Mouse (Mus musculus): ENCODE results near the gene Slc6a1. TPM values are rescaled to one million over a fixed set of nuclear protein-coding genes. Genes with fewer than 3 reads are reported as not detected.
"Not testable (repeated sequence)": the region's sequence is repeated elsewhere in the genome, so short reads cannot be mapped to it uniquely, and the experiment has no call there.

Slc6a1 gene
- polyA plus RNA-seq, 1 experiment from 2014 or later, result 0.03 TPM

DNA sequence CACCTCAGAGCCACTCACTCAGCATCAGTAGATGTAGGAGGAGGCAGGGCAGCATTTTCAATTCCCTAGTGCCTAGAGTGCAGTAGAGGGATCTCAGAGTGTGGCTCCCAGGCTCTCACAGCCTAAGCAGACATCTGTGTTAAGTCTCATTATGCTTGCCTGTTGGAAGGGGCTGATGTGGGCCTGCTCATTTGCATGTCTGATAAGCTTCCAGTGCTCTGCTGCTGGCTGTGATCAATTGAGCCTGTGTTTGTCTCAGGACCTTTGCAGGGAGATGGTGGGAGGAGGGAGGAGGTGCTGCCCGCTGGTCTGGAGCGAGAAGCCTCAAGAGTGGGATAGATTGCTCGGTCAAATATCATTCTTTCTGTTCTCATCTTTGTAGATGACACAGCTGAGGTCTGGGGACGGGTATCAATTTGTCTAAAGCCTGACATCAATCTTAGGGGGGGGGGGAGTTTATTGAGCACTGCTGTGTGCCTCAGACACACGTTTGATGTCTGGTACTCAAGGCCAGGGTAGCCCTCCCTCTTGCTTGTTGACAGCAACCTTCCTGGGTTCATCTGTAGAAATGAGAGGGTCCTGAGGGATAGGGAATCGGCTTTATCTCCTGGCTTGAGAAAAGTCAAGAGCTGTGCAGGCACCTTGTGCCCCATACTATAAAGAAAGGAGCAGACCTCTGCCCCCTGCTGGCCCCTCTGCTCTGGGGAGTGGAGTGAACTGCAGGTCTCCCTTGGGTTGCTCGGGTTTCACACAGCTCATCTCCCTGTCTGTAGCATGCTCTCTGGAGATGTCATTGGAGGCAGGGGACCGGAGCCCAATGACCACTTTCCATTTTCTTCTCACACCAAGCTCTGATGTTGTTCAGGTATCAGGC, 47.4 kb downstream of the Slc6a1 start:
- no peak for ATAC-seq (ENCODE audit: insufficient number of reproducible peaks, low FRiP score, low TSS enrichment, low read depth)

DNA sequence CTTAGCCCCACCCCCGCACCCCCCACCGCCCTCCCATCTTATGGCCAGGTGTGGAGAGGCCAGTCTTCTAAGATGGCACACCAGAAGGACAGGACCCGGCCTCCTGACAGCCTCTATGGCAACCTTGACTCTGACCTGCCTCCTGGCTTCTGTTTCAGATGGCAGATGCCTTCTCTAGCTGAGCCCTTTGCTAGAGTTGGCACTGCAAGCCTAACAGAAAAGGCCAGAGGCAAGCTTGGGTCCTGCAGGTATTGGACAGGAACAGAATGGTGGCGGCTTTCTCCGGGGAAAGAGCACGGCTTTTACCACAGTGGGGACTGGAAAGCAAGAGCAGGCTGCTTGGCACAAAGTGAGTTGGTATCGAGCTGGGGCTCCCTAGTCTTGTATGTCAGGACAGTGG, 49.5 kb downstream of the Slc6a1 start:
- Histone ChIP-seq H3K36me3 (ENCODE audit: control insufficient read depth, insufficient read depth, low read length) (no peaks in the 10 kb centered on the region), H3K4me1 (ENCODE audit: control insufficient read depth, insufficient read depth, low read length) (peaks cover 14% of the 10 kb centered on the region), H3K27ac (replicated peaks; ENCODE audit: low read depth, low read length) (no peak overlapping the region), H3K4me2 (ENCODE audit: low read depth, severe bottlenecking) (no peak overlapping the region), H3K4me3 (ENCODE audit: low read depth, low read length) (no peak overlapping the region), H3K9ac (ENCODE audit: low read length) (no peak overlapping the region), H3K9me3 (ENCODE audit: control insufficient read depth, low read length) (no peaks in the 10 kb centered on the region), H3K27me3 (ENCODE audit: control insufficient read depth, insufficient read depth, low read length) (no peaks in the 10 kb centered on the region)
- 89% methylated on average over 7 of the region's 7 CpGs for WGBS
- DNase-seq (ENCODE audit: low spot score) (no peak), ATAC-seq (ENCODE audit: insufficient number of reproducible peaks, low FRiP score, low TSS enrichment, low read depth) (no peak)

More for the DNA sequence above, 47.4 kb downstream of the Slc6a1 start:
- WGBS, result 33% methylated on average over 8 of the region's 8 CpGs
- no peak for DNase-seq (ENCODE audit: low spot score)
- Histone ChIP-seq H3K36me3 (ENCODE audit: control insufficient read depth, insufficient read depth, low read length) (no peaks in the 10 kb centered on the region), H3K27ac (replicated peaks; ENCODE audit: low read depth, low read length) (no peak overlapping the region), H3K4me3 (ENCODE audit: low read depth, low read length) (no peak overlapping the region), H3K4me1 (ENCODE audit: control insufficient read depth, insufficient read depth, low read length) (no peaks in the 10 kb centered on the region), H3K9me3 (ENCODE audit: control insufficient read depth, low read length) (no peaks in the 10 kb centered on the region), H3K27me3 (ENCODE audit: control insufficient read depth, insufficient read depth, low read length) (no peaks in the 10 kb centered on the region), H3K4me2 (ENCODE audit: low read depth, severe bottlenecking) (no peak overlapping the region), H3K9ac (ENCODE audit: low read length) (no peak overlapping the region)

DNA sequence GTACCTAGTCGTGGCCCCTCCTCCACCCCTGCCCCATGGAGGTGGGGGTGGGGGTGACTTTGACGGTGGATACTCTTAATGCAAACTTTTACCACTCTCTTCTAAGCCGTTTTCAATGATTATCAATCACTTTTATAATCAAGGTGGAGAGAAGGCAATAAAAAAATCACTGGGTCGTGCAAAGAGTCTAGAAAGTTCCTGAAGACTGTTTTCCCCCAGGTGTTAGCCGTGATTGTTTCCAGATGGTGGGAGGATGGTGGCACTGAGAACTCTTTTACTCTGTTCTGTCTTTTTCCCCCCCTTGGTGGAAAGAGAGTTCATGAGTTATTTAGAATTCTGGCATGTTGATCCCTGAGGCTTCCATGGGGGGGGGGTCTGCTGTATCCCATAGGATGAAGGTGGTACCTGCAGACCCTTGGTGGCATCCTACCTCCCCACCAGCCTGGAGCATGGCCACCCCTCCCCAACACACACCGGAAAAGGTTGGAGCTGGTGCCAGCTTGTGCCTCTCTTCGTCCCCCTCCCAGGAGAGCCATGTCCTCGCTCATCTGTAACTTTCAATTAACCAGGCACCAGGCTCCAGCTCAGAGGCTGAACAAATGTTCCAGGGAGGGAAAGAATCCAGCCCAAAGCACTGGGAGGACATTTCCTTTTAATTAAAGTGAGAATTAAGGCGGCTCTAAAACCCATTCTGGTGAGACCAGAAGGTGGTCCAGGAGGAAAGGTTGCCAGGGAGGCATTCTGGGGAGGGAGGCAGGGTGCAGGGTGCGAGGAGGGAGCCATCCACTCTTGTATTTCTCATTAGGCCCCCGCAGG, 53.9 kb downstream of the Slc6a1 start:
- peak; percentile 49; the same call in 1 of the 2 replicates for ATAC-seq (ENCODE audit: insufficient number of reproducible peaks, low FRiP score, low TSS enrichment, low read depth)
- peaks cover 5% of the 10 kb centered on the region; the same call in 1 of the 2 replicates for H3K27me3 ChIP-seq (ENCODE audit: control insufficient read depth, insufficient read depth, low read length)
- DNase-seq (ENCODE audit: low spot score), result peak; percentile 69
- peak overlapping the region; percentile 2; the same call in 1 of the 2 replicates for H3K4me2 ChIP-seq (ENCODE audit: low read depth, severe bottlenecking)
- no peak overlapping the region for H3K27ac ChIP-seq (replicated peaks; ENCODE audit: low read depth, low read length)
- H3K9ac ChIP-seq (ENCODE audit: low read length), result no peak overlapping the region
- peaks cover 18% of the 10 kb centered on the region for H3K4me1 ChIP-seq (ENCODE audit: control insufficient read depth, insufficient read depth, low read length)
- no peaks in the 10 kb centered on the region for H3K9me3 ChIP-seq (ENCODE audit: control insufficient read depth, low read length)
- H3K4me3 ChIP-seq (ENCODE audit: low read depth, low read length), result no peak overlapping the region
- 22% methylated on average over 11 of the region's 11 CpGs for WGBS
- no peaks in the 10 kb centered on the region for H3K36me3 ChIP-seq (ENCODE audit: control insufficient read depth, insufficient read depth, low read length)

DNA sequence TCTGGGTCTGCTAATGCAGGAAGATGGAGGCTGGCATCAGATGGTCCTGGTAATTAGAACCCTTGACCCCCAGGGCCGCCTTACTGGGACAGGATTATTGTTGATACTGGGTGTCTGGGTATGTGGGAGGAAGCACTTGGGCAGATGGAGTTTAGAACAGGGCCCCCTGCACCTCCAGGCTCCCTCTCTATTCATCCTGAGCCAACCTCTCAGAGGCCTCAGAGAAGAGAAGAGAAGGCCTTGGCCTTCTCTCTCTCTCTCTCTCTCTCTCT, 54.4 kb downstream of the Slc6a1 start:
- H3K27ac ChIP-seq (replicated peaks; ENCODE audit: low read depth, low read length), result no peak overlapping the region
- no peak for ATAC-seq (ENCODE audit: insufficient number of reproducible peaks, low FRiP score, low TSS enrichment, low read depth)

DNA sequence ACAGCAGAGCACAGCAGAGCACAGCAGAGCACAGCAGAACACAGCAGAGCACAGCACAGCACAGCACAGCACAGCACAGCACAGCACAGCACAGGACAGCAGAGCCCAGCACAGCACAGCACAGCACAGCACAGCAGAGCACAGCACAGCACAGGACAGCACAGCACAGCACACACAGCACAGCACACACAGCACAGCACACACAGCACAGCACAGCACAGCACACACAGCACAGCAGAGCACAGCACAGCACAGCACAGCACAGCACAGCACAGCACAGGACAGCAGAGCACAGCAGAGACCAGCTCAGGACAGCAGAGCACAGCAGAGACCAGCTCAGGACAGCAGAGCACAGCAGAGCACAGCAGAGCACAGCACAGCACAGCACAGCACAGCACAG, 58.9 kb downstream of the Slc6a1 start:
- H3K4me3 ChIP-seq (ENCODE audit: low read depth, low read length); H3K27ac ChIP-seq (replicated peaks; ENCODE audit: low read depth, low read length); H3K36me3 ChIP-seq (ENCODE audit: control insufficient read depth, insufficient read depth, low read length); H3K27me3 ChIP-seq (ENCODE audit: control insufficient read depth, insufficient read depth, low read length); H3K9ac ChIP-seq (ENCODE audit: low read length); H3K4me2 ChIP-seq (ENCODE audit: low read depth, severe bottlenecking); H3K4me1 ChIP-seq (ENCODE audit: control insufficient read depth, insufficient read depth, low read length); DNase-seq (ENCODE audit: low spot score); ATAC-seq (ENCODE audit: insufficient number of reproducible peaks, low FRiP score, low TSS enrichment, low read depth); H3K9me3 ChIP-seq (ENCODE audit: control insufficient read depth, low read length): not testable (repeated sequence)

More for the DNA sequence above, 54.4 kb downstream of the Slc6a1 start:
- DNase-seq (ENCODE audit: low spot score), result no peak
- peaks cover 5% of the 10 kb centered on the region; the same call in 1 of the 2 replicates for H3K27me3 ChIP-seq (ENCODE audit: control insufficient read depth, insufficient read depth, low read length)
- H3K9ac ChIP-seq (ENCODE audit: low read length), result no peak overlapping the region
- H3K4me3 ChIP-seq (ENCODE audit: low read depth, low read length), result no peak overlapping the region
- no peaks in the 10 kb centered on the region for H3K9me3 ChIP-seq (ENCODE audit: control insufficient read depth, low read length)
- WGBS, result 29% methylated on average over 1 of the region's 1 CpGs
- H3K36me3 ChIP-seq (ENCODE audit: control insufficient read depth, insufficient read depth, low read length), result no peaks in the 10 kb centered on the region
- H3K4me2 ChIP-seq (ENCODE audit: low read depth, severe bottlenecking), result no peak overlapping the region
- peaks cover 18% of the 10 kb centered on the region for H3K4me1 ChIP-seq (ENCODE audit: control insufficient read depth, insufficient read depth, low read length)

DNA sequence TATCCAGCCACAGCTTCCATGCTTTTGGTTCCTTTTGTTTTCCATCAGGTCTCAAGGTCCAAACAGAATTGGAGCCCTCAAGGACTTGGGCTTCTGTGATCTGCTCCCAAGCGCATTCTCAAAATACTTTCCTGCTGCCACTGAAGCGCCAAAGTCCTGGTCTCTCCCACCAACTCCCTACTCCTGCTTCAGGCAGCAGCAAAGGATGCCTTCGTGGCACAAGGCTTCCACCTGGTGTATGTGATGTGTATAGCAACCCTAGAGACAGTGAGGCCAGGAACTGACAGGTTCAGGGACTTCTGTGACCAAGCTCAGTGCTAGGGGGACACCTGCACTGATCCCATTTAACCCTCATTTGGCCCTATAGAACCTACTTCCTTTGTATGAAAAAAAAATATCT, 61.3 kb downstream of the Slc6a1 start:
- no peak for ATAC-seq (ENCODE audit: insufficient number of reproducible peaks, low FRiP score, low TSS enrichment, low read depth)
- 21% methylated on average over 3 of the region's 3 CpGs for WGBS

DNA sequence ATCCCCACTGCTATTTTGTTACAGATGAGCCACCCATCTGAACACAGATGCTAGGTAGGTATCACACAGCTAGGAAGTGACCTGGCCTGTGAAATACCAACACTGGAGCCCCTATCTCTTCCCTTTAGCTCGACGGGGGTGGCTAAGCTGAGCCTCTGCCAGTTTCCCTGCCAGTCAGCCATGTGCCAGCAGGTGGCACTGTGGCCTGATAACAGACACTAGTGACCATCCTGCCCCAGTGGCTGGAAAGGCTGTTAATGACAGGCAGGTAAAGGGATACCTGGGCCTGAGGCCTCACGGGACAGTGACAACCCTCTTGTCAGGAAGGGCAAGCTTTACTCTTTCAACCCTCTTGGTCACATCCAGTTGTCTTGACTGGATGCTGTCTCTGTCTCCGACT, 62.7 kb downstream of the Slc6a1 start:
- no peaks in the 10 kb centered on the region for H3K9me3 ChIP-seq (ENCODE audit: control insufficient read depth, low read length)
- no peak overlapping the region for H3K27ac ChIP-seq (replicated peaks; ENCODE audit: low read depth, low read length)
- H3K4me3 ChIP-seq (ENCODE audit: low read depth, low read length), result no peak overlapping the region
- ATAC-seq (ENCODE audit: insufficient number of reproducible peaks, low FRiP score, low TSS enrichment, low read depth) (no peak), DNase-seq (ENCODE audit: low spot score) (peak; percentile 67)
- 39% methylated on average over 4 of the region's 4 CpGs for WGBS
- no peaks in the 10 kb centered on the region for H3K36me3 ChIP-seq (ENCODE audit: control insufficient read depth, insufficient read depth, low read length)
- no peaks in the 10 kb centered on the region for H3K27me3 ChIP-seq (ENCODE audit: control insufficient read depth, insufficient read depth, low read length)
- H3K4me2 ChIP-seq (ENCODE audit: low read depth, severe bottlenecking), result no peak overlapping the region
- H3K4me1 ChIP-seq (ENCODE audit: control insufficient read depth, insufficient read depth, low read length), result no peaks in the 10 kb centered on the region
- no peak overlapping the region for H3K9ac ChIP-seq (ENCODE audit: low read length)

More for the DNA sequence above, 61.3 kb downstream of the Slc6a1 start:
- Histone ChIP-seq H3K4me2 (ENCODE audit: low read depth, severe bottlenecking) (no peak overlapping the region), H3K36me3 (ENCODE audit: control insufficient read depth, insufficient read depth, low read length) (no peaks in the 10 kb centered on the region), H3K27ac (replicated peaks; ENCODE audit: low read depth, low read length) (no peak overlapping the region), H3K9me3 (ENCODE audit: control insufficient read depth, low read length) (no peaks in the 10 kb centered on the region), H3K9ac (ENCODE audit: low read length) (no peak overlapping the region), H3K4me3 (ENCODE audit: low read depth, low read length) (no peak overlapping the region), H3K27me3 (ENCODE audit: control insufficient read depth, insufficient read depth, low read length) (no peaks in the 10 kb centered on the region; the same call in 1 of the 2 replicates), H3K4me1 (ENCODE audit: control insufficient read depth, insufficient read depth, low read length) (no peaks in the 10 kb centered on the region)
- DNase-seq (ENCODE audit: low spot score), result peak; percentile 59

DNA sequence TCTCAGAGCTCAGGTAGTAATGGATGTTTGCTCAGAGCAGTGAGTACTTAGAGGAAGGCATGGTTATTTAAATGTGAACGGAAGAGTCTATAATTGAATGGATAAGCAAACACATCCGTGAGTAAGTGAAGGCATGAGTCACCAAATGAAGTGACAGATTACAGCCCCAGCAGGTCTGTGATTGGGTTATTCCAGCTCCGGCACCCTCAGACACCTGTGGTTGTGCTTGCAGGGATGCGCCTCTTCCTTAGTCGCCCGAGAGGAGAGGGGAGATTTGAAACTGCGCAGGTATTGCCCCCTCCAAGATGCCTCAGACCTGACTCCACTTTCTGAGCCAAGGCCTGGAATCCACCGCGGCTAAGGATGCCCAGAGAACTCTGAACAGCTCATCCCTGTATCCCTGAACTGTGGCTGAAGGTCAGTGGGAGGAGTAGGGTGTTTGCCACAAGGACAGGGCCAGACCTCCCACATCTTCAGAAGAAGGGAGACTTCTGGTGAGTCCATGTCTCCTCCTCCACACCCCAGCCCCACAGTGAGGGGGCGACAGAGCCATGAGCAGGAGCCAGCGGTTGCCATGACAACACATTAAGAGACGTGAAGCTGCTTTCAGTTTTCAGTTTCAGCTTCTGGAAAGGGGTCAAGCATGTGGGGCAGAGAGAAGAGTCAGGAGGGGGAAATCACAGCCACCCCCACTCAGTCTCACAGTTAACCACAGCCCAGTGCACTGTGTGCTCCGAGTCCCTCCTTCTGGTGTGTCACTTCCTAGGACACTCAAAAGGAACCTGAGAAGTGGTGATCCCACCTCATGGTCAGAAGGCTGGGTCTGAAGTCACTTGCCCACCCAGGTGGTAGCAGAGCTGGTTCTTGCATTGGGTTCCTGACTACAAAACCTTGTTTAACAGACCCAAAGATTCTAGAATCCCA, 65.7 kb downstream of the Slc6a1 start:
- Histone ChIP-seq H3K9me3 (ENCODE audit: control insufficient read depth, low read length) (no peaks in the 10 kb centered on the region), H3K27me3 (ENCODE audit: control insufficient read depth, insufficient read depth, low read length) (no peaks in the 10 kb centered on the region), H3K4me3 (ENCODE audit: low read depth, low read length) (no peak overlapping the region), H3K36me3 (ENCODE audit: control insufficient read depth, insufficient read depth, low read length) (no peaks in the 10 kb centered on the region), H3K4me2 (ENCODE audit: low read depth, severe bottlenecking) (no peak overlapping the region), H3K27ac (replicated peaks; ENCODE audit: low read depth, low read length) (no peak overlapping the region), H3K9ac (ENCODE audit: low read length) (no peak overlapping the region), H3K4me1 (ENCODE audit: control insufficient read depth, insufficient read depth, low read length) (no peaks in the 10 kb centered on the region)
- WGBS, result 55% methylated on average over 13 of the region's 13 CpGs
- no peak for DNase-seq (ENCODE audit: low spot score)
- ATAC-seq (ENCODE audit: insufficient number of reproducible peaks, low FRiP score, low TSS enrichment, low read depth), result no peak
